Mouse (Mus musculus) cerebellum, adult 2 months (tissue): Measurements from ENCODE around the gene Ugt1a8. TPM values are rescaled to one million over a fixed set of nuclear protein-coding genes. Genes with fewer than 3 reads are reported as not detected.
"Not testable (repeated sequence)": the region's sequence is repeated elsewhere in the genome, so short reads cannot be mapped to it uniquely, and the experiment has no call there.

ENCODE experiments used
- DNase-seq, 2 experiments: peaks; one replicate each; pipeline ENCODE4 v3.0.0; 2021
- H3K27ac ChIP-seq: fragments of 200-500 bp; 2 replicates; pipeline ENCODE4 v1.5.1; 2012; ENCODE audit warnings: low read length, control low read depth, inconsistent platforms; ENCODE audit not compliant: insufficient read depth
- H3K27me3 ChIP-seq: fragments of 200-500 bp; 2 replicates; pipeline ENCODE4 v1.6.1; 2012; ENCODE audit warnings: inconsistent platforms, mild to moderate bottlenecking, low read length, moderate library complexity; ENCODE audit not compliant: control insufficient read depth, insufficient read depth
- H3K4me1 ChIP-seq: fragments of 200-500 bp; 2 replicates; pipeline ENCODE4 v1.6.1; 2011; ENCODE audit warnings: low read length; ENCODE audit not compliant: control insufficient read depth, insufficient read depth
- H3K4me3 ChIP-seq: fragments of 200-500 bp; replicated peaks from 2 replicates; pipeline ENCODE3; 2011; ENCODE audit warnings: mild to moderate bottlenecking, low read depth, low read length, control low read depth; ENCODE audit not compliant: insufficient read depth
- CTCF ChIP-seq: fragments of 200-500 bp; IDR thresholded peaks from 2 replicates; pipeline ENCODE4 v1.5.1; 2011; ENCODE audit warnings: low read depth, mild to moderate bottlenecking, control low read depth, low read length, moderate library complexity, borderline replicate concordance; ENCODE audit not compliant: insufficient read depth
- POLR2A ChIP-seq: fragments of 200-500 bp; IDR thresholded peaks from 2 replicates; pipeline ENCODE4 v1.6.1; 2011; ENCODE audit warnings: low read length, control low read depth, borderline replicate concordance; ENCODE audit not compliant: insufficient read depth
- WGBS: fragments of 180-500 bp; shearing (Covaris S2); methylation state at CpG from one replicate; pipeline ENCODE4 v1.1.7; 2018; 5-methylcytosine and 5-hydroxymethylcytosine counted together
- polyA plus RNA-seq: library from polyadenylated mRNA; depleted of rRNA; stranded (reverse); fragments of >200 nt; gene quantifications from 2 replicates; pipeline ENCODE4 v1.2.3, GENCODE M21; 2012

The Ugt1a8 gene
- polyA plus RNA-seq, 1 experiment = not detected

- Histone ChIP-seq H3K27me3 (no peaks in the 10 kb centered on the region), H3K4me1 (no peaks in the 10 kb centered on the region), H3K27ac (no peak overlapping the region), H3K4me3 (no peak overlapping the region)
- TF ChIP-seq POLR2A (no peak), CTCF (no peak)
- 88% methylated on average over 1 of the region's 1 CpGs for WGBS
- DNase-seq = no peak
These were observed 17.2 kb downstream of the Ugt1a8 start for GRCm38 (mm10) chr1:88104667-88105430.

DNA sequence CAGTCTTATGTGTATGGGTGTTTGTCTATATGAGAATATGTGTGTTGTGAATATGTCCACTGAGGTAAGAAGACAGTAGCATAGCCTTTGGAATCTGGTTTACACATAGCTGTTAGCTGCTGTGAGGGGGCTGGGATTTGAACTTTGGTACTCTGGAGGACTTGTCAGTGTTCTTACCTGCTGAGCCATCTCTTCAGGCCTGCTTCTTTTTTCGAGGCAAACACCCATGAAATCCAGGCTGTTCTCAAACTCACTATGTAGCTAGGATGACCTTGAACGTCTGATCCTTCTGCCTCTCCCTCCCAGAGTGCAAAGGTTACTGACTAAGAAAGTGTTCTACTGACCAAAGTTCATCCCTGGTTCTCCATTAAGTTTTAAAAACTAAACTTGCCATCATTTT lies 18.0 kb downstream of the Ugt1a8 start:
- H3K27ac ChIP-seq = no peak overlapping the region
- no peak for TF ChIP-seq CTCF
- no peak for TF ChIP-seq POLR2A
- WGBS = 50% methylated on average over 2 of the region's 2 CpGs
- no peaks in the 10 kb centered on the region for H3K4me1 ChIP-seq
- DNase-seq = no peak
- no peak overlapping the region for H3K4me3 ChIP-seq
- no peaks in the 10 kb centered on the region for H3K27me3 ChIP-seq

DNA sequence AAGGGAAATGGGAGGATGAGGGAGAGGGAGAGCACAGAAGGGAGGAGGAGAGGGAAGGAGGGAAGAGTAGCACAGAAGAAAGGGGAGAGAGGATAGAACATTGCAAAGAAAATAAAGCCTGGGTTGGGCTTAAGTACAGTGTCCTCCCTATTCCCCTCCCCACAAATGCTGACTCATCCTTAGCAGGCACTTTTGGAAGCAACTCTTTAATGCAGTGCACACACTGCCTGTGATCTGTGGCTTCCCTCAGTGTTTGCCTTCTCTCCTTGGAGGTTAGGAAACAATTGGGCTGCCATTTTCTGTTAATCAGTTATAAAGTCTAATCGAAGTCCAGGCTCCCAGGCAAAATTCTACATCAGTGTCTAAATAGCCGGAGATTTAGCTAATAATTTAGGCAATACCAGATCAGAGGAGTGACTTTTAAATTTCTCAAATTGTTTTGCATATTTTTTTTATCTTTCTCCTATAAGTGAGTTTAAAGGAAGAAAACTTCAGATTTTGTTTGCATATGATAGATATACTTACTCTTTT lies 21.5 kb downstream of the Ugt1a8 start:
- 87% methylated on average over 2 of the region's 2 CpGs for WGBS
- DNase-seq, H3K27me3 ChIP-seq, H3K27ac ChIP-seq, H3K4me1 ChIP-seq, H3K4me3 ChIP-seq: not testable (repeated sequence)

DNA sequence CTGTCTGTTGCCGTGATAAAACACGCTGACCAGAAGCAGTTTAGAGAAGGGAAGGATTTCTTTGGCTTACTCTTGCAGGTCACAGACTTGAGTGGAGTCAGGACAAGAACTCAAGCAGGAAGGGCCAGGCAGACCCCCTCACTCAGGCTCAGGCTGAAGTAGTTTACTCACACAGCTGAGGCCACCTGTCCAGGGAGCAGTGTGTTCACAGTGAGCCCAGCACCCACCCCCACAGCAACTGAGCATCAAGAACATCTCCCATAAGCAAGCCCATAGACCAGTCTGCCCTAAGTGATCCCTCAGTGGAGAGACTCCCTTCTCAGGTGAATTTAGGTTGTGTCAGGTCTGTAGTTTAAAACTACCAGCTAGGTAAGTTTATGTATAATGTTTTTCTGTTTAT lies 22.0 kb downstream of the Ugt1a8 start:
- 84% methylated on average over 2 of the region's 2 CpGs for WGBS
- not testable (repeated sequence) for H3K27ac ChIP-seq, H3K4me1 ChIP-seq, DNase-seq, H3K4me3 ChIP-seq, H3K27me3 ChIP-seq

DNA sequence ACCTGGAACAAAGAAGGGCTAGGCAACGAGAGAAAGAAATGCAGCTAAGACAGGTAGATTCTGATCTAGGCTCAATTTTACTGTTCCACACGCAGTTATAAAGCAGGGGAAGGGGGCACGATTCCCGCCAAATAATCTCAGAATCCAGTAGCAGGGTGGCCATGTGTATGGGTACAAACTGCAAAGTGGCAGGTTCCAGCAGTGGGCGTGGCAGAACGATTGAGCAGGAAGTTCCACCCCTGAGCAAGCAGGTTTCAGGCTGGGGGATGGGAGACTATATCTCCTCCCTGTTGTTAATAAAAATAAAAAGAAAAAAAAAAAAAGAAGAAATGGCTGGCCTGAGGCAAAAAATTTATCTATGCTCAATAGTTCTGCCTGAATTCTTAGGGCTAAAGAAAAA lies 25.2 kb downstream of the Ugt1a8 start:
- H3K4me1 ChIP-seq, H3K27ac ChIP-seq, H3K27me3 ChIP-seq, H3K4me3 ChIP-seq, DNase-seq: not testable (repeated sequence)
- WGBS = 91% methylated on average over 6 of the region's 6 CpGs

DNA sequence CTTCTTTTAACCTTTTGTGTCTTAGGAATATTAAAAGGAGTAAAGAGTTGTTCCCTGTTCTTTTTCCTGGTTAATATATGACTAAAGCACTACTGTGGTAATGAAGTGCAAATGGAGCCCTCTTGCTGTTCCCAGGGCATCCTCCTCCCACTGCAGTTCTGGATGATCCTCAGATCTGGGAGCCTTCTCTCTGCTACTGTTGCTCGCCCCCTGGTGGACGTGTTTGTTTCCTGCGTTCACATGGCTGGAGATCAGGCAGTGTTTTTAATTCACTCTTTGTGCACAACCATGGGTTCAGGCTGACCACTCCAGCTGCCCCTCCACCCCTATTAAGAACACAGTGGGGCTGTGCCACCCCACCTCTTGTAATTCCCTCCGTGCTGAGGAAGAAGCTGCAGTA lies 32.9 kb downstream of the Ugt1a8 start:
- 12% methylated on average over 4 of the region's 4 CpGs for WGBS

DNA sequence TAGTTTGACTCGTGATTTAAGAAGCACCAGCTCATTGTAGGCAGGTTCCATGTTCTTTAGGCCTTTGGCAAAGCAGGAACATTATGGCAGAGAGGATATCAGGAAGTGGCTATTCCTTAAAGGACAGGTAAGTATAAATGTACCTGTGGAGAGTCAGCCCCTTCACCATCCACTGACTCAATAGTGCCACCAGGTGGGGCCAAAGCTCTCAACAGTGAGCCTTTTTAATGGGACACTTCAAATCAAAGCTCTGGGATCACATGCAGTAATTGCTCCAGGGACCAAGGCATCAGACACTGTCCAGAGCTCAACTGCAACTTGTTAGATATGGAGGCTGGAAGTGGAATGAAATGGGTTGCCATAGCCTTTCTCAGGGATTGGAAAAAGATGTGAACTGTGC lies 33.9 kb downstream of the Ugt1a8 start:
- DNase-seq = not testable (repeated sequence)
- no CpG with 5 or more reads among the region's 1 CpGs for WGBS

More for the DNA sequence above, 32.9 kb downstream of the Ugt1a8 start:
- not testable (repeated sequence) for H3K27ac ChIP-seq, H3K4me3 ChIP-seq, H3K27me3 ChIP-seq, DNase-seq, H3K4me1 ChIP-seq
- 0 out of 2 replicates have a peak, but pooled peaks have one; percentile 18 for TF ChIP-seq CTCF

DNA sequence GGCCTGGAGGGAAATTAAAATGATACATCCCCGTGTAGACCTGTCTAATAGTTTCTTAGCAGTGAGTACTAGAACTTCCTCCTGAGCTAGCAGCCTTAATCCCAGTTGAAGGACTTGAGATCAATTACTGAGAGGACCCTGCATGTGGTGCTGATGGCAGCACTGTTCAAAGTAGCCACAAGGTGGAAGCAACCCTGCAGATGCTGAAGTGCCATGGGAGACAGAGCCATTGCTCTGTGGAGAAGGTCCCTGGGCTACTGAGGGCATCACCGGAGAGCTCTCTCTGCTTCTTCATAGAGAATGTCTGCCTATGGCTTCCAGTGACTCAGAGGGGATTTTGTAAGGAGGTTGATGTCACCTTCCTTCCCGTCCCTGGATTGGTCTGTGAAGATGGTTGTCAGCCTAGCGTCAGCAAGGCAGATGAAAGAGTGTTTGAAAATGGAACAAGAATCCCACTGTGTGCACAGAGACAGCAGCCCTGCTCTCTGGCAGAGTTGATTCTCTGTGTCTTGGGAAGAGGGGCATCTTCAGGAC lies 38.3 kb downstream of the Ugt1a8 start:
- WGBS = 80% methylated on average over 4 of the region's 4 CpGs

More for the DNA sequence above, 33.9 kb downstream of the Ugt1a8 start:
- not testable (repeated sequence) for H3K27me3 ChIP-seq, H3K27ac ChIP-seq, H3K4me1 ChIP-seq, H3K4me3 ChIP-seq

DNA sequence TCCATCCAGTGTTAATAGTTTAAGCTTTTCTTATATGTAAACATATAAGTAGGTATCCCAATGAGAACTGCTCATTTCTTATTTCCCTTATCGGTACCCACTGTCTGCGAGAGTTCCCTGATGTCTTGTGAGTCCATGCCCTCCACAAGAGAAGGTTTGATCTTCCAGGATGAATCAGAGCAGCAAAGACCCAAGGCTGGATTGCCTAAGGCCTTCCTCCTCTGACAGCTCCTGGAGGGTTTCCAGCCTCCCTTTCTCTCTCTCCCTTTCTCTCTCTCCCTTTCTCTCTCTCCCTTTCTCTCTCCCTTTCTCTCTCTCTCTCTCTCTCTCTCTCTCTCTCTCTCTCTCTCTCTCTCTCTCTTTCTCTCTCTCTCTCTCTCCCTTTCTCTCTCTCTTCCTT lies 41.5 kb downstream of the Ugt1a8 start:
- DNase-seq, H3K4me3 ChIP-seq, H3K27ac ChIP-seq, H3K27me3 ChIP-seq, H3K4me1 ChIP-seq: not testable (repeated sequence)
- WGBS = 84% methylated on average over 2 of the region's 2 CpGs

More for the DNA sequence above, 38.3 kb downstream of the Ugt1a8 start:
- not testable (repeated sequence) for H3K27ac ChIP-seq, H3K27me3 ChIP-seq, H3K4me3 ChIP-seq, DNase-seq, H3K4me1 ChIP-seq

- WGBS = 86% methylated on average over 1 of the region's 1 CpGs
- not testable (repeated sequence) for DNase-seq, H3K4me1 ChIP-seq, H3K27ac ChIP-seq, H3K4me3 ChIP-seq, H3K27me3 ChIP-seq
These were observed 42.6 kb downstream of the Ugt1a8 start for GRCm38 (mm10) chr1:88130223-88130622.
